Mouse (Mus musculus) stomach, adult 2 months (tissue): ENCODE results near the gene Atg9a. TPM values are rescaled to one million over a fixed set of nuclear protein-coding genes. Genes with fewer than 3 reads are reported as not detected.

Source experiments
- polyA plus RNA-seq: library from polyadenylated mRNA; depleted of rRNA; stranded (reverse); fragments of >200 nt; gene quantifications from 2 replicates; pipeline ENCODE4 v1.2.3, GENCODE M21; 2012; rRNA removed

Gene Atg9a
- polyA plus RNA-seq, result 38.9 TPM in 2 replicates

GRCm38 (mm10) chr1:75191622-75192402 is at the start of gene Atg9a, which contains the start of gene Ankzf1:
Gene Atg9a (minus strand): TSS chr1:75192196.
Gene Ankzf1 (plus strand): TSS chr1:75192151.

GRCm38 (mm10) chr1:75236117-75237050 is 44.4 kb upstream of the Atg9a start, which contains the start of gene Dnajb2:
Gene Dnajb2 (plus strand): TSS chr1:75236406.

GRCm38 (mm10) chr1:75231664-75232152 is 39.7 kb upstream of the Atg9a start, which contains the start of gene A630095N17Rik:
Gene A630095N17Rik (minus strand): TSS chr1:75232102.

GRCm38 (mm10) chr1:75219531-75219930 is 27.5 kb upstream of the Atg9a start, which contains the start of gene Tuba4a:
Gene Tuba4a (minus strand): TSS chr1:75219865.

GRCm38 (mm10) chr1:75210136-75211087 is 18.4 kb upstream of the Atg9a start, which contains the start of the genes Glb1l and Stk16:
Gene Glb1l (minus strand): TSS chr1:75210813.
Gene Stk16 (plus strand): TSS chr1:75210838.

GRCm38 (mm10) chr1:75180105-75180590 is 11.8 kb downstream of the Atg9a start, which contains the start of gene Abcb6:
Gene Abcb6 (minus strand): TSS chr1:75180392.

GRCm38 (mm10) chr1:75168472-75169464 is 23.2 kb downstream of the Atg9a start, which contains the start of gene Zfand2b:
Gene Zfand2b (plus strand): TSS chr1:75168646.

GRCm38 (mm10) chr1:75142301-75143261 is 49.4 kb downstream of the Atg9a start, which contains the start of the genes Cnppd1 and Retreg2:
Gene Cnppd1 (minus strand): TSS chr1:75142711.
Gene Retreg2 (plus strand): TSS chr1:75142778.

GRCm38 (mm10) chr1:75133421-75134207 is 58.4 kb downstream of the Atg9a start, which contains the start of gene Slc23a3:
Gene Slc23a3 (minus strand): TSS chr1:75133890.

Other genes with a start within 250 kb of the Atg9a start
- 47.6 and 74.9 TPM in 2 replicates for gene Ihh, start 240.5 kb downstream of the Atg9a start, polyA plus RNA-seq
- 1.4 and 1.6 TPM in 2 replicates for gene Nhej1, start 67.0 kb downstream of the Atg9a start, polyA plus RNA-seq
- gene Slc23a3, start 58.3 kb downstream of the Atg9a start, polyA plus RNA-seq, result 9.6 and 9.8 TPM in 2 replicates
- 31.3 and 32.1 TPM in 2 replicates for gene Cnppd1, start 49.5 kb downstream of the Atg9a start, polyA plus RNA-seq
- 47.6 and 50.4 TPM in 2 replicates for gene Retreg2, start 49.4 kb downstream of the Atg9a start, polyA plus RNA-seq
- 44.4 and 49.7 TPM in 2 replicates for gene Zfand2b, start 23.6 kb downstream of the Atg9a start, polyA plus RNA-seq
- 21.4 and 25.5 TPM in 2 replicates for gene Abcb6, start 11.8 kb downstream of the Atg9a start, polyA plus RNA-seq
- gene Ankzf1, start within 50 bp of the Atg9a start, polyA plus RNA-seq, result 6.0 and 8.2 TPM in 2 replicates
- gene Glb1l, start 18.6 kb upstream of the Atg9a start, polyA plus RNA-seq, result 1.3 and 1.7 TPM in 2 replicates
- 117 and 123 TPM in 2 replicates for gene Stk16, start 18.6 kb upstream of the Atg9a start, polyA plus RNA-seq
- 127 and 134 TPM in 2 replicates for gene Tuba4a, start 27.7 kb upstream of the Atg9a start, polyA plus RNA-seq
- gene A630095N17Rik, start 39.9 kb upstream of the Atg9a start, polyA plus RNA-seq, result not detected in 2 replicates
- 21.5 and 25.7 TPM in 2 replicates for gene Dnajb2, start 44.2 kb upstream of the Atg9a start, polyA plus RNA-seq
- 4.7 and 4.9 TPM in 2 replicates for gene Ptprn, start 72.3 kb upstream of the Atg9a start, polyA plus RNA-seq
- 7.9 and 12.7 TPM in 2 replicates for gene Resp18, start 86.2 kb upstream of the Atg9a start, polyA plus RNA-seq
- 66.8 and 78.7 TPM in 2 replicates for gene Dnpep, start 125.8 kb upstream of the Atg9a start, polyA plus RNA-seq
- 377 and 872 TPM in 2 replicates for gene Des, start 168.1 kb upstream of the Atg9a start, polyA plus RNA-seq
- 59.2 and 90.1 TPM in 2 replicates for gene Speg, start 183.1 kb upstream of the Atg9a start, polyA plus RNA-seq
- 121 and 122 TPM in 2 replicates for gene Gmppa, start 243.7 kb upstream of the Atg9a start, polyA plus RNA-seq